Mouse (Mus musculus): Measurements from ENCODE around the gene Slc35a1. TPM values are rescaled to one million over a fixed set of nuclear protein-coding genes. Genes with fewer than 3 reads are reported as not detected.
A peak's percentile ranks its signal among the peaks of the same experiment; 100 is the strongest.
"Not testable (repeated sequence)": the region's sequence is repeated elsewhere in the genome, so short reads cannot be mapped to it uniquely, and the experiment has no call there.

Gene Slc35a1
- 10 to 100 TPM; 20.9 to 22.0 TPM for total RNA-seq (2021)

- DNase-seq = peak; percentile 94 to 95
Observed at GRCm38 (mm10) chr4:34686874-34687567, at the start of gene Slc35a1. Gene Slc35a1, minus strand, starts transcription at chr4:34687438.

GRCm38 (mm10) chr4:34734461-34734860 lies 47.2 kb upstream of the Slc35a1 start:
- DNase-seq = no peak

- DNase-seq = not testable (repeated sequence)
Observed at GRCm38 (mm10) chr4:34733415-34733814, 46.2 kb upstream of the Slc35a1 start.

GRCm38 (mm10) chr4:34729851-34730341 lies 42.7 kb upstream of the Slc35a1 start, which contains the start of gene Cfap206:
Gene Cfap206, minus strand, starts transcription at chr4:34730206.
- DNase-seq = peak; percentile 32 to 42

- not testable (repeated sequence) for DNase-seq
Observed at GRCm38 (mm10) chr4:34725710-34726109, 38.5 kb upstream of the Slc35a1 start.

DNA sequence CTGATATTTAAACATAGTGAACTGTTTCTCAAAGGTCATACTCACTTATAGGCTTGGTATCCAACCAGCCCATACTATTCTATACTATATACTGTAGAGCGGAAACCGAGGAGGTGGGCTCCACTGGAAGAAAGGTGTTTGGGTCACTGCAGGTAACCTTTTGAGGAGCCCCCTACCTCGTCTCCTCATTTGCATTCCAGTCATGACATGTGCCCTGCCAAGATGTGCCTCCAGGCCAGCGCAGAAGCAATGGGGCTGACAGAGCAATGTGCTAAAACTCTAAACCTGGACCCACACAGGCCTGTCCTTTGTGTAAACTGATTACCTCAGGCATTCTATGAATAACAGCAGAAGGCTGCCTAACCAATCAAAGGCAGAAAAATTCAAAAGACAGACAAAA lies 37.1 kb upstream of the Slc35a1 start:
- no peak for DNase-seq

DNA sequence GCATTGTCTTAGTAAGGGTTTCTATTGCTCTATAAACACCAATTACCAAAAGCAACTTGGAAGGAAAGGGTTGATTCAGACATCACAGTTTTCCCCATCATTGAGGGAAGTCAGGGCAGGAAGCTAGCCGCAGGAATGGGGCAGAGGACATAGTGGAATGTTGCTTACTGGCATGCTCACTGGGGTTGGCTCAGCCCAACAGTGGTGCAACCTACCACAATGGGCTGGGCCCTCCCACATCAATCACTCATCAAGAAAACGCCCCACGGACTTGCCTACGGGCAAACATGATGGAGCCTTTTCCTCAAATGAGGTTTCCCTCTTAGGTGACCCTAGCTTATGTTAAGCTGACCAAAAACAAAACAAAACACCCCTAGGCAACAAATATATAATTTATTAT lies 35.9 kb upstream of the Slc35a1 start:
- no peak for DNase-seq

DNA sequence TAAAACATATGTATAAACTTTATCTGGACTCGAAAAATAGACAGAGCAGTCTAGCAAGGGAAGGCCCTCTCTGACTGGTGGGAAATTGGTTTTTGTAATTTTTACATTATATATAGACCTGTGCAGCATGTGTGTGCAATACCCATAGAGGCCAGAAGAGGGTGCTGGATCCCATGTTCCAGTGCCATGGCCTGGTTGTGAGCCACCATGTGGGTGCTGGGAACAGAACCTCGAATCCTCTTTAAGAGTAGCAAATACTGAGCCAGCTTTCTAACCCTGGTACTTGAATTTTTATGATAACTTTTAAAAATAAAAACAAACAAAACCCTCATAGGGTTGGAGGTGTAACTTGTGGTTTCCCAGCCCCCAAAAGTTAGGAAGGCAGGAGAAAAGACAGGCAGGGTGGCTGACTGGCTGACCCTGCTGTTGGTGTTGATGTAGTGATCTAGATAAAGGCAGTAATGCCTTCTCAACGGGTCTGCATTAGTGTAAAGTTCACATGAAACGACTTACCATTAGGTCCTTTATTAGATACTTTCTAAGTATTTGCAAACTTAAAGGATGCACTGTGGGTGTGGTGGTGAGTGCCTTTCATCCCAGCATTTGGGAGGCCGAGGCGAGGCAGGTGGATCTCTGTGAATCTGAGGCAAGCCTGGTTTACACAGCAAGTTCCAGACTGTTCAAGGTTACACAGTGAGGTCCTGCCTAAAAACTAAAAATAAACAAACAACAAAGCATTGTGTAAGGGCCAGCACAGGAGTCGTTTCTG lies 33.1 kb upstream of the Slc35a1 start:
- DNase-seq = no peak

GRCm38 (mm10) chr4:34719421-34719820 lies 32.2 kb upstream of the Slc35a1 start:
- DNase-seq = no peak

- no peak for DNase-seq
Observed at GRCm38 (mm10) chr4:34715062-34715461, 27.8 kb upstream of the Slc35a1 start.

GRCm38 (mm10) chr4:34708127-34708526 lies 20.9 kb upstream of the Slc35a1 start:
- DNase-seq = no peak

- no peak for DNase-seq
Observed at GRCm38 (mm10) chr4:34707248-34707647, 20.0 kb upstream of the Slc35a1 start.

- no peak for DNase-seq
Observed at GRCm38 (mm10) chr4:34703029-34703428, 15.8 kb upstream of the Slc35a1 start.

- no peak for DNase-seq
Observed at GRCm38 (mm10) chr4:34702231-34702630, 15.0 kb upstream of the Slc35a1 start.

DNA sequence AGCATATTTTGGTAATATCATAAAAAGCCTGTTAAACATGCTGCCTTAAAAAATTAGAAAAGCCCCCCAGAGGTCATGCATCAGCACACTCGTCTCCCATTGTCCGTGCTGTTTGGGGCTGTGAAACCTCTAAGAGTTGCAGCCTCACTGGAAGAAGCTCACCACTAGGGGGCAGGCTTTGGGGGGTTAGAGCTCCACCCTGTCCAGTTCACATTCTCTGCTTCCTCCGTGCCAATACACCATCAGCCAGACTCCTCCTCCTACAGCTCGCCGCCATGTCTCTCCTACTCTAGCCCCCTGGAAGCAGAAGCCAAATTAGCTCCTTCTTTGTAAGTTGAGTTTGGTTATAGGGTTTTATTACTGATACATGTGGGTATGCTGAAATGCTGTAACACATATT lies 14.3 kb upstream of the Slc35a1 start:
- peak in 1 of 2 experiments; percentile 7 for DNase-seq

DNA sequence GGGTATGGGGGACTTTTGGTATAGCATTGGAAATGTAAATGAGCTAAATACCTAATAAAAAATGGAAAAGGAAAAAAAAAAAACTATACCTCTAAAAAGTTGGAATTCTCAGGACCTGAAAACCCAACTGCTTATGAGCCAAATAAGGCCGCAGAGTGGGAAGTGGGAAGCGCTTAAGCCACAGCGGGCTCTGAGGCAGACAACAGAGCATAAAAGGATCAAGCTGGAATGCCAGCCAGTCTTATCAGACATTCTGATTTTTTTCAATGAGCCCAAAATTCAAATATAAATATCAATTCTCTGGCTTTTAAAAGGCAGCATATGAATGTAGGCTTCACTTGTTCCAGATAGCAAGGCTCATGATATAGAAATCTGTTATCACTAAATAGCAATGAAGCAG lies 783 bp upstream of the Slc35a1 start:
- DNase-seq = no peak

GRCm38 (mm10) chr4:34680530-34680929 lies 6.7 kb downstream of the Slc35a1 start:
- no peak for DNase-seq

DNA sequence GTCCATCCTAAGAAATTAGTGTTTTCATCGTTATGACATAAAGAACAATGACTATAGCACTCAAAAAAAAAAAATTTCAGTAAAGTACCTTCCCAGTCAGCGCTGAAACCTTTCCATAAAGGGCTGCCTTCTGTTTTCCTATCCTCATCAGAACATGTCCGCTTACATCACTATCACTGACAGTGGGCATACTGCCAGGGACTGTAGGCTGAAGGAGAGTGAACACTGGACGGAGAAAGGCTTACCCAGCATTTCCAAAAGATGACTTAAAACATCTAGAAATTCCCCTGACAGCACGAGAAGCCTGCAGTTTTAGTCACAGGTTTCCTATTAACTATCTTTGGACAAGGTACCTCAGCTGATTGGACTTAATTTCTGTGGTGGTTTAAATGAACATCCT lies 13.5 kb downstream of the Slc35a1 start:
- DNase-seq = no peak

DNA sequence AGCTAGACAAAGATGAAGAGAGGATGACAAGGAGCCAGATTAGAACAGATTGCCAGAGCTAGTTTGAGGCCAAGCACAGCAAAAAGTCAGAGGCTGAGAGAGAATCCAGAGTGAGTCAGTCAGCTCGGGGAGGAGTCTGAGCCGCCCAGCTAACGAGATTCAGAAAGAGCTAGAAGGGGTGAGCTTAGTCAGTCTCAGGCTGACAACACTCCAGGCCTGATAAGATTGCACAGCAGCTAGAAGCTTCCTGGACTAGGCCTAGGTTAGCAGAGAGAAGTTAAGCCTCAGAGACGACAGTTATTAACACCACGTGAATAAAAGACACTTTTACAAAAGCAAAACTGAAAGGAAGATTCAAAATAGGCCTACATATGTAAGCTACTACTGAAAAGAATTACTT lies 19.3 kb downstream of the Slc35a1 start:
- DNase-seq = no peak

DNA sequence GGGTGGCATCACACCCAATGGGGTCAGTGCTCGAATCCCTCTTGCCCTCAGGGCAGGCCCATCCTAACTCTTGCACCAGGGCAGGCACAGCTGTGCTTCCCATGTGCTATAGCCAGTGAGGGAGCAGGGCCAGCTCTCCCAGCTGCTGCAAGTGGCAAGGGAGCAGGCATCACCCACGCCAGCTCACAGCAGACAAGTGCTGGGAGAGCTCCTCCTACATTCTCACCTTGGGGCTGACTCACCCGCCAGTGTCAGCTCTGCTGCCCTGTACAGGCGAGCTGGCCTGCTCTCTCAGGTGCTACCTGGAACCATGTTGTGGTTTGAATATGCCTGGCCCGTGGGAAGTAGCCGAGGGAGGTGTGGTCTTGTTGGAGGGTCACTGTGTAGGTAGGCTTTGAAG lies 25.3 kb downstream of the Slc35a1 start:
- no peak for DNase-seq

DNA sequence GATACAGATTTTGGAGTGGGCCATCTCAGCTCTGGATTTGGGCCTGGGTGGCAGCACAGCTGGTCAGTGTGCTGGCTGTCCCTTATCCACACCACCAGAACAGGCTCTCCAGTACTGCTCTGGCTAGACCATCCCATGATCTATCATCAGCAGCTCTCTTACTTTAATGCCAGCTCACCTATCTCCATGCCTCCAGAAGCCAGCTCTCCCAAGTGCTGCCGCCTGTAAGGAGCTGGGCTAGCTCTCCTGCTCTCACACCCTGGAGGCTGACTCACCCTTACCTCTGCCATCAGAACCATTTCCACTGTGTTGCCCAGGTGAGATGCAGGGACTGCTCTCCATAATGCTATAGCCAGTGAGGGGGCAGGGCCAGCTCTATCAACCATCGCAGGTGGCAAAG lies 25.7 kb downstream of the Slc35a1 start:
- DNase-seq = no peak

DNA sequence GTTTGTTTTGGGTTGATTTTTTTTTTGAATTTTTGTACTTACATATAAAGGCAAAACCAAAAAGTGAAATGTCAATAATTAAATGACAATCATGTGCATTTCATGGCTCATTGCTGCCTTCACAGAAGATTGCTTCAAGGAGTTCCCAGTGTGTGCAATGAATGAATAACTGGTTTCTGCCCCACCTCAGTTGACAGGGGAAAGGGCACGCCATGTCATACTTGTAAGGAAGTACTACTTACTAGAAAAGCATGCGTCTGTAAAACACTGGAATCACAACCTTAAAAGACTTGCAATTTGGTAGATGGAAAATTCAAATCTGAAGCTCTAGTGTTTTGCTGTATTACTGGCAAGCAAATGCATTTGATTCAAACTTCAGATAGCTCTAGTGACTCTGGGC lies 28.2 kb downstream of the Slc35a1 start:
- no peak for DNase-seq

DNA sequence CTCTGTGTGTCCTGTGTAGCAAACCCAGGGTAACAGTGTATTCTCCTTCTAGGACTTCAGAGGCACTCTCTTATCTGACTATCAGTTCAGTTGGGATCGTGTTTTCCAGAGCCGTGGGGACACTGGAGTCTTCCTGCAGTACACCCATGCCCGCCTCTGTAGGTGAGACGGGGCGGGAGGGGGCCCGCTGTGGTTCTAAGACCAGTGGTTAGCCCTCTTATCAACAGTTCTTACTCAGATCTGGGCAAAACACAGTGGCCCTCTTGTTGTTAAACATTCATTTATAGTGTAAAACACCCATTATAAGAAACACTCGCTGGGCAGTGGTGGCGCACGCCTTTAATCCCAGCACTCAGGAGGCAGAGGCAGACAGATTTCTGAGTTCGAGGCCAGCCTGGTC lies 31.1 kb downstream of the Slc35a1 start:
- DNase-seq = no peak

GRCm38 (mm10) chr4:34653179-34653578 lies 34.1 kb downstream of the Slc35a1 start:
- no peak for DNase-seq
